ENCODE assay signal across 12 mouse cellular contexts in genomic region chr3:69233552-69234189, GRCm38 (mm10). TPM values are rescaled to one million over a fixed set of nuclear protein-coding genes. Genes with fewer than 3 reads are reported as not detected.
"Had no signal": no experiment of that assay in that cellular context is flagged by ENCODE, and none has a peak within 500 bp of the region (broad histone marks: within the 10 kb centered on the region; RNA-seq: fewer than 3 reads in every experiment).

No protein-coding gene starts in this region.

RNA-seq across cellular contexts. Expression of gene Arl14, which starts 11.5 kb away (rescaled TPM):
- polyA plus RNA-seq: liver, embryonic 13.5 days; liver, embryonic 15.5 days; liver, postnatal 0 days; lung, adult 2 months; midbrain, embryonic 10.5 days; midbrain, embryonic 12.5 days; midbrain, embryonic 14.5 days; midbrain, embryonic 16.5 days; myocyte; neural tube, embryonic 11.5 days; neural tube, embryonic 13.5 days; neural tube, embryonic 15.5 days had no signal
